In the genomic region with DNA sequence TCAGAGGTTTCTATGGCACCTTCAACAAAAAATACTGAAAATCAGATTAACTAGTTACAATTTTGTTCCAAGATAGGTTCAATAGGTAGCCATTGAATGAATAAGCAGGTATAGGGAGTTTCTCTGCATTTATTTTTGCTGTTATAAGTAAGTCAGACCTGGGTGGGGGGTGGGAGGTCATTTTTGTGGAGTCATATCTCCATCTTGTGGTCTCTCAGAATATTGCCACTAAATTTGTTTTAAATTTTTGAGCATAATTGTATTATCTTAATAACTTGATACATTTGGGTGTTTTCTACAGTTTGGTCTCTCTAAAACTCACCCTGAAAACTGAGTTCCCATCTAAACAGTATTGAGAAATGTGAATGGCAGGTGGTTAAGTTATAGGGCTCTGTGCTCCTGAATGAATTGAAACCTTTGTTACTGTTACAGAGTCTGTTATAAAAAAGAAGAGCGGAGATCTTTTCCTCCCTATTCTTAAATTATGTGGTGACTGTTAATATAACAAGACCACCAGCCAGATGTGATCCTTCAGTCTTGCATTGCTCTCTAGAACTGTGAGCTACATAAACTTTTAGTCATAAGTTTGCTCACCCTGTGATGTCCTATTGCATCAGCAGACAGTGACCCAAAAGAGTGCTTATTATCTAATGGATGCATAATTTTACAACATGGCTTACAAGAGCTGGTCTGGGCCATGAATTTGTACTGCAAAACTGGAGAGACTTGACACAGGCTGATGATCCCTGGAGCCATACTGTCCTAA, we compare ENCODE assay signal across 17 mouse cellular contexts. TPM values are rescaled to one million over a fixed set of nuclear protein-coding genes. Genes with fewer than 3 reads are reported as not detected.
A peak's percentile ranks its signal among the peaks of the same experiment; 100 is the strongest.
DNase-seq lines count a peak whose midpoint lies in the region; ATAC-seq and TF ChIP-seq lines count a peak whose summit lies in the region.
"Had no signal": no experiment of that assay in that cellular context is flagged by ENCODE, and none has a peak within 500 bp of the region (broad histone marks: within the 10 kb centered on the region; RNA-seq: fewer than 3 reads in every experiment).

No protein-coding gene starts in this region.

- no peak overlapping the region for H3K27ac ChIP-seq in heart, postnatal 0 days (ENCODE audit: low read depth)
- H3K27ac ChIP-seq in heart, embryonic 11.5 days (ENCODE audit: low read depth, low read length): no peak overlapping the region
- no peak overlapping the region for H3K27ac ChIP-seq in midbrain, embryonic 14.5 days (replicated peaks; ENCODE audit: low read depth, low read length)
- no peak overlapping the region for H3K27ac ChIP-seq in midbrain, embryonic 13.5 days
- H3K27ac ChIP-seq in stomach, postnatal 0 days (replicated peaks): no peak overlapping the region
- H3K27ac ChIP-seq in kidney, adult 2 months (ENCODE audit: insufficient read depth, low read depth, low read length): no peak overlapping the region
- H3K27ac ChIP-seq: embryonic facial prominence, embryonic 15.5 days; limb, embryonic 15.5 days had no signal

- H3K9ac ChIP-seq in heart, postnatal 0 days (replicated peaks; ENCODE audit: low read depth, low read length): no peak overlapping the region
- no peak overlapping the region for H3K9ac ChIP-seq in heart, embryonic 11.5 days (ENCODE audit: low read depth, low read length)
- no peak overlapping the region for H3K9ac ChIP-seq in midbrain, embryonic 14.5 days (replicated peaks; ENCODE audit: low read length)
- H3K9ac ChIP-seq in midbrain, embryonic 13.5 days (replicated peaks): no peak overlapping the region
- H3K9ac ChIP-seq in stomach, postnatal 0 days (ENCODE audit: low read length): no peak overlapping the region
- H3K9ac ChIP-seq: embryonic facial prominence, embryonic 15.5 days; limb, embryonic 15.5 days had no signal

- H3K9me3 ChIP-seq in heart, postnatal 0 days (replicated peaks; ENCODE audit: control insufficient read depth, low read length): no peaks in the 10 kb centered on the region
- no peaks in the 10 kb centered on the region for H3K9me3 ChIP-seq in heart, embryonic 11.5 days (replicated peaks; ENCODE audit: control insufficient read depth, low read length)
- no peaks in the 10 kb centered on the region for H3K9me3 ChIP-seq in midbrain, embryonic 14.5 days (ENCODE audit: control insufficient read depth, low read length)
- H3K9me3 ChIP-seq in midbrain, embryonic 13.5 days: no peaks in the 10 kb centered on the region
- H3K9me3 ChIP-seq in stomach, postnatal 0 days (ENCODE audit: control insufficient read depth, low read length): no peaks in the 10 kb centered on the region
- H3K9me3 ChIP-seq: embryonic facial prominence, embryonic 15.5 days; limb, embryonic 15.5 days had no signal

- H3K27me3 ChIP-seq in heart, postnatal 0 days (ENCODE audit: control insufficient read depth, insufficient read depth, low read length): no peaks in the 10 kb centered on the region
- no peaks in the 10 kb centered on the region for H3K27me3 ChIP-seq in heart, embryonic 11.5 days (ENCODE audit: control insufficient read depth, insufficient read depth, low read length)
- H3K27me3 ChIP-seq in midbrain, embryonic 14.5 days (ENCODE audit: control insufficient read depth, insufficient read depth, low read length): no peaks in the 10 kb centered on the region
- H3K27me3 ChIP-seq in midbrain, embryonic 13.5 days: no peaks in the 10 kb centered on the region
- no peaks in the 10 kb centered on the region for H3K27me3 ChIP-seq in stomach, postnatal 0 days (ENCODE audit: control insufficient read depth, insufficient read depth, low read length)
- no peaks in the 10 kb centered on the region for H3K27me3 ChIP-seq in kidney, adult 2 months (replicated peaks; ENCODE audit: control insufficient read depth, insufficient read depth, low read length)
- H3K27me3 ChIP-seq: embryonic facial prominence, embryonic 15.5 days; limb, embryonic 15.5 days had no signal

- no peak overlapping the region for H3K4me3 ChIP-seq in heart, postnatal 0 days (ENCODE audit: low read depth, low read length)
- no peak overlapping the region for H3K4me3 ChIP-seq in heart, embryonic 11.5 days (ENCODE audit: low read depth, low read length)
- H3K4me3 ChIP-seq in midbrain, embryonic 14.5 days (replicated peaks; ENCODE audit: low read depth, low read length): no peak overlapping the region
- H3K4me3 ChIP-seq in midbrain, embryonic 13.5 days (replicated peaks): no peak overlapping the region
- H3K4me3 ChIP-seq in stomach, postnatal 0 days (ENCODE audit: low read depth, low read length): no peak overlapping the region
- no peak overlapping the region for H3K4me3 ChIP-seq in kidney, adult 2 months (ENCODE audit: insufficient read depth, low read depth, low read length)
- H3K4me3 ChIP-seq: embryonic facial prominence, embryonic 15.5 days; limb, embryonic 15.5 days had no signal

- TF ChIP-seq CTCF in heart, postnatal 0 days (IDR thresholded peaks at IDR 0.05; ENCODE audit: low read depth): peak; percentile 36
- no peak for TF ChIP-seq CTCF in brain, embryonic 14.5 days (IDR thresholded peaks at IDR 0.05; ENCODE audit: borderline replicate concordance, extremely low read depth, insufficient read depth, insufficient read length)
- TF ChIP-seq CTCF in stomach, postnatal 0 days (IDR thresholded peaks at IDR 0.05; ENCODE audit: low read depth): peak; percentile 66
- TF ChIP-seq CTCF in kidney, adult 2 months (conservative IDR thresholded peaks at IDR 0.05; ENCODE audit: insufficient read depth, insufficient read length, low read depth, low read length): no peak

- ATAC-seq in heart, postnatal 0 days (ENCODE audit: insufficient read depth, low read depth): no peak
- no peak for ATAC-seq in heart, embryonic 11.5 days (replicated peaks; ENCODE audit: insufficient number of reproducible peaks, low FRiP score, low TSS enrichment)
- no peak for ATAC-seq in midbrain, embryonic 14.5 days (ENCODE audit: low FRiP score, low TSS enrichment)
- no peak for ATAC-seq in midbrain, embryonic 13.5 days
- ATAC-seq in stomach, postnatal 0 days (ENCODE audit: low FRiP score, low TSS enrichment): no peak
- ATAC-seq: forebrain, embryonic 16.5 days; intestine, embryonic 16.5 days had no signal

- no peaks in the 10 kb centered on the region for H3K4me1 ChIP-seq in heart, postnatal 0 days (ENCODE audit: control insufficient read depth, insufficient read depth)
- H3K4me1 ChIP-seq in heart, embryonic 11.5 days (ENCODE audit: control insufficient read depth, insufficient read depth, low read length): no peaks in the 10 kb centered on the region
- no peaks in the 10 kb centered on the region for H3K4me1 ChIP-seq in midbrain, embryonic 14.5 days (ENCODE audit: control insufficient read depth, insufficient read depth, low read length)
- no peaks in the 10 kb centered on the region for H3K4me1 ChIP-seq in midbrain, embryonic 13.5 days (replicated peaks)
- no peaks in the 10 kb centered on the region for H3K4me1 ChIP-seq in stomach, postnatal 0 days (replicated peaks; ENCODE audit: control insufficient read depth, insufficient read depth)
- H3K4me1 ChIP-seq in kidney, adult 2 months (ENCODE audit: control insufficient read depth, insufficient read depth, low read length): no peaks in the 10 kb centered on the region
- H3K4me1 ChIP-seq: embryonic facial prominence, embryonic 15.5 days; limb, embryonic 15.5 days had no signal

- TF ChIP-seq EP300 in heart, postnatal 0 days (IDR thresholded peaks at IDR 0.05; ENCODE audit: low read depth): no peak
- TF ChIP-seq EP300 in stomach, postnatal 0 days (optimal IDR thresholded peaks at IDR 0.05): no peak

- WGBS in heart, postnatal 0 days: 100% methylated on average over 1 of the region's 1 CpGs
- WGBS in heart, embryonic 11.5 days (ENCODE audit: insufficient replicate concordance): 100% methylated on average over 1 of the region's 1 CpGs
- 100% methylated on average over 1 of the region's 1 CpGs for WGBS in midbrain, embryonic 14.5 days
- WGBS in midbrain, embryonic 13.5 days: 98% methylated on average over 1 of the region's 1 CpGs
- 76% methylated on average over 1 of the region's 1 CpGs for WGBS in stomach, postnatal 0 days
- WGBS in kidney, adult 2 months: 95% methylated on average over 1 of the region's 1 CpGs

- TF ChIP-seq POLR2A in brain, embryonic 14.5 days (IDR thresholded peaks at IDR 0.05; ENCODE audit: borderline replicate concordance, extremely low read depth, insufficient read depth, insufficient read length, poor library complexity, severe bottlenecking): no peak
- TF ChIP-seq POLR2A in kidney, adult 2 months (IDR thresholded peaks at IDR 0.05; ENCODE audit: low read depth, low read length): no peak

- no peaks in the 10 kb centered on the region for H3K36me3 ChIP-seq in heart, postnatal 0 days (replicated peaks; ENCODE audit: control insufficient read depth, insufficient read depth, low read length)
- no peaks in the 10 kb centered on the region for H3K36me3 ChIP-seq in heart, embryonic 11.5 days (ENCODE audit: control insufficient read depth, insufficient read depth, low read length)
- H3K36me3 ChIP-seq in midbrain, embryonic 14.5 days (ENCODE audit: control insufficient read depth, insufficient read depth, low read length): no peaks in the 10 kb centered on the region
- H3K36me3 ChIP-seq in midbrain, embryonic 13.5 days: no peaks in the 10 kb centered on the region
- no peaks in the 10 kb centered on the region for H3K36me3 ChIP-seq in stomach, postnatal 0 days (ENCODE audit: control insufficient read depth, insufficient read depth, low read length)
- no peaks in the 10 kb centered on the region for H3K36me3 ChIP-seq in kidney, adult 2 months (ENCODE audit: control insufficient read depth, insufficient read depth, low read length)
- H3K36me3 ChIP-seq: embryonic facial prominence, embryonic 15.5 days; limb, embryonic 15.5 days had no signal

- no peak overlapping the region for H3K4me2 ChIP-seq in heart, postnatal 0 days (ENCODE audit: low read depth, low read length)
- no peak overlapping the region for H3K4me2 ChIP-seq in heart, embryonic 11.5 days
- no peak overlapping the region for H3K4me2 ChIP-seq in midbrain, embryonic 14.5 days (ENCODE audit: low read length)
- no peak overlapping the region for H3K4me2 ChIP-seq in midbrain, embryonic 13.5 days (replicated peaks)
- no peak overlapping the region for H3K4me2 ChIP-seq in stomach, postnatal 0 days (replicated peaks; ENCODE audit: low read depth)
- H3K4me2 ChIP-seq: embryonic facial prominence, embryonic 15.5 days; limb, embryonic 15.5 days had no signal

- no peak for DNase-seq in heart, postnatal 0 days (ENCODE audit: low spot score)
- DNase-seq in midbrain, embryonic 14.5 days: peak; percentile 39
- peak; percentile 22 for DNase-seq in brain, embryonic 14.5 days (ENCODE audit: low read depth)
- no peak for DNase-seq in stomach, postnatal 0 days (ENCODE audit: low spot score)
- DNase-seq in thymus, postnatal 25 days: no peak
- DNase-seq in kidney, adult 2 months: no peak
- DNase-seq: adrenal gland, adult 8-10 months; heart, adult 11 months; kidney, postnatal 4 days; lung, postnatal 36 days; spleen, adult 18-20 months had no signal

RNA-seq across cellular contexts. Expression of a gene that starts 9.6 kb away (rescaled TPM):
- total RNA-seq in heart, postnatal 0 days (2014; rRNA removed; ENCODE audit: low replicate concordance): 8.5 and 19.9 TPM in 2 replicates
- 50.1 and 57.6 TPM in 2 replicates for polyA plus RNA-seq in heart, postnatal 0 days (2015; fragmentation: Nextera tagmentation; extraction: Ambion mirVana)
- 58.5 and 75.5 TPM in 2 replicates for polyA plus RNA-seq in heart, embryonic 11.5 days (2014; fragmentation: Nextera tagmentation; extraction: Ambion mirVana)
- polyA plus RNA-seq in midbrain, embryonic 14.5 days (2014; fragmentation: Nextera tagmentation; extraction: Ambion mirVana): 39.2 and 43.7 TPM in 2 replicates
- polyA plus RNA-seq in midbrain, embryonic 13.5 days (2015; fragmentation: Nextera tagmentation; extraction: Ambion mirVana): 71.2 and 74.9 TPM in 2 replicates
- polyA plus RNA-seq in brain, embryonic 14.5 days (2012; rRNA removed): 19.0 and 25.1 TPM in 2 replicates
- 45.6 and 54.0 TPM in 2 replicates for polyA plus RNA-seq in stomach, postnatal 0 days (2015; fragmentation: Nextera tagmentation; extraction: Ambion mirVana)
- 8.8 and 9.3 TPM in 2 replicates for polyA plus RNA-seq in kidney, adult 2 months (2012; rRNA removed)

RNA-seq across cellular contexts. Expression of a gene that starts 9.7 kb away (rescaled TPM):
- 39.2 and 39.4 TPM in 2 replicates for total RNA-seq in heart, postnatal 0 days (2014; rRNA removed; ENCODE audit: low replicate concordance)
- polyA plus RNA-seq in heart, postnatal 0 days (2015; fragmentation: Nextera tagmentation; extraction: Ambion mirVana): 22.3 TPM in 2 replicates
- 47.0 and 53.6 TPM in 2 replicates for polyA plus RNA-seq in heart, embryonic 11.5 days (2014; fragmentation: Nextera tagmentation; extraction: Ambion mirVana)
- polyA plus RNA-seq in midbrain, embryonic 14.5 days (2014; fragmentation: Nextera tagmentation; extraction: Ambion mirVana): 126 and 149 TPM in 2 replicates
- polyA plus RNA-seq in midbrain, embryonic 13.5 days (2015; fragmentation: Nextera tagmentation; extraction: Ambion mirVana): 84.8 and 88.7 TPM in 2 replicates
- polyA plus RNA-seq in brain, embryonic 14.5 days (2012; rRNA removed): 75.6 and 84.2 TPM in 2 replicates
- polyA plus RNA-seq in stomach, postnatal 0 days (2015; fragmentation: Nextera tagmentation; extraction: Ambion mirVana): 44.6 and 47.5 TPM in 2 replicates
- polyA plus RNA-seq in kidney, adult 2 months (2012; rRNA removed): 115 and 139 TPM in 2 replicates

RNA-seq across cellular contexts. Expression of a gene that starts 23.9 kb away (rescaled TPM):
- total RNA-seq in heart, postnatal 0 days (2014; rRNA removed; ENCODE audit: low replicate concordance): 9.6 and 9.9 TPM in 2 replicates
- polyA plus RNA-seq in heart, postnatal 0 days (2015; fragmentation: Nextera tagmentation; extraction: Ambion mirVana): 1.1 and 1.4 TPM in 2 replicates
- 4.2 TPM in 2 replicates for polyA plus RNA-seq in heart, embryonic 11.5 days (2014; fragmentation: Nextera tagmentation; extraction: Ambion mirVana)
- polyA plus RNA-seq in midbrain, embryonic 14.5 days (2014; fragmentation: Nextera tagmentation; extraction: Ambion mirVana): 5.0 TPM in 2 replicates
- 2.7 and 3.4 TPM in 2 replicates for polyA plus RNA-seq in midbrain, embryonic 13.5 days (2015; fragmentation: Nextera tagmentation; extraction: Ambion mirVana)
- polyA plus RNA-seq in brain, embryonic 14.5 days (2012; rRNA removed): 8.7 and 11.6 TPM in 2 replicates
- 1.8 and 2.0 TPM in 2 replicates for polyA plus RNA-seq in stomach, postnatal 0 days (2015; fragmentation: Nextera tagmentation; extraction: Ambion mirVana)
- 12.6 and 13.2 TPM in 2 replicates for polyA plus RNA-seq in kidney, adult 2 months (2012; rRNA removed)

Comparison
In these comparisons a context has a peak if more than half of its experiments do, and no peak if none do; other contexts are left out.
1. DNase-seq: peak in midbrain, embryonic 14.5 days (single experiment) and brain, embryonic 14.5 days (single experiment); none in heart, postnatal 0 days (single experiment), stomach, postnatal 0 days (single experiment), thymus, postnatal 25 days (single experiment) and kidney, adult 2 months (single experiment).
2. CTCF ChIP-seq: peak in heart, postnatal 0 days (single experiment) and stomach, postnatal 0 days (single experiment); none in brain, embryonic 14.5 days (single experiment) and kidney, adult 2 months (single experiment).